Comparison of ENCODE assay signal across 21 mouse cellular contexts in the genomic region with DNA sequence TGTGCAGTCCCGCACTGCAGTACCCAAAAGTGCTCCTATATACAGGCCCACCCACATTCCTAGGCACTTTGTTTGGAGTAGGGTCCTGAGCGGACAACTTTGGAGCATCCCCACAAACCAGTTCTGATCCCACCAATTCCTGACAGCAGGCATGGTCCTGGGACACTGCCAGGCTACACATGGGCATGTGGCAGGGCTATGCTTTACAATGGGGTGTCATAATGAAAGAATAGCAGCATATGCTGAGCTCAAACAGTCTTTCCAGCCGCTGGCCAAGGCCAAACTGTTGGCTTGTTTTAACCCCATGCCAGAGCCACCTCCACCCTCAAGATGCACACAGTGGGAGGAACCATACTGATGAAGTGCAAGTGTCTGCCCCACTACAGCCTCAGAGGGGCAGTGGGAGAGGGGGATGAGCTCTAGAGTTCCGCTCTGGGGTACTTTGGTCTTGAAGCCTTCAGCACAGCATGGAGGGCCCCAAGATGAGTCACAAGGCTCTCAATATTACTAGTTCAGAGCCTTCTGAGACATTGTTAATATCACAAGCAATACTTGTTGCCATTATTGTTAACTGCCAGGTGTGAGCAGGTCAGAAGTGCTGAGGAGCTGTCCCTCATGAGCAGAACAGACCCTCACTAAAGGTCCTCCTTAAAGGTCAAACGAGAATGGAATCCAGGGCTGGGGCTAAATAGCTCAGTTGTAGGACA. TPM values are rescaled to one million over a fixed set of nuclear protein-coding genes. Genes with fewer than 3 reads are reported as not detected.
"Had no signal": no experiment of that assay in that cellular context is flagged by ENCODE, and none has a peak within 500 bp of the region (broad histone marks: within the 10 kb centered on the region; RNA-seq: fewer than 3 reads in every experiment).

No protein-coding gene starts in this region.

- DNase-seq: liver, postnatal 0 days; lung, adult 2 months; lung, postnatal 14 days; lung, postnatal 36 days; right cerebral cortex, postnatal 14 days; thymus, adult 2 months; thymus, postnatal 25 days; thymus, postnatal 4 days had no signal

- H3K9ac ChIP-seq: liver, postnatal 0 days; lung, embryonic 15.5 days; midbrain, embryonic 13.5 days; midbrain, embryonic 15.5 days; neural tube, embryonic 12.5 days; stomach, embryonic 15.5 days had no signal

- H3K9me3 ChIP-seq: lung, embryonic 15.5 days; megakaryocyte, embryonic 14.5 days; midbrain, embryonic 13.5 days; midbrain, embryonic 15.5 days; neural tube, embryonic 12.5 days; stomach, embryonic 15.5 days had no signal

- H3K4me2 ChIP-seq: lung, embryonic 15.5 days; midbrain, embryonic 11.5 days; midbrain, embryonic 13.5 days; midbrain, embryonic 15.5 days; neural tube, embryonic 12.5 days; stomach, embryonic 15.5 days had no signal

- H3K27ac ChIP-seq: lung, embryonic 15.5 days; macrophage; midbrain, embryonic 13.5 days; midbrain, embryonic 15.5 days; neural tube, embryonic 12.5 days; stomach, embryonic 15.5 days; stomach, postnatal 0 days had no signal

- H3K4me3 ChIP-seq: lung, embryonic 15.5 days; megakaryocyte, embryonic 14.5 days; midbrain, embryonic 13.5 days; midbrain, embryonic 15.5 days; neural tube, embryonic 12.5 days; stomach, embryonic 15.5 days had no signal

- H3K27me3 ChIP-seq: lung, embryonic 15.5 days; megakaryocyte, embryonic 14.5 days; midbrain, embryonic 13.5 days; midbrain, embryonic 15.5 days; neural tube, embryonic 12.5 days; stomach, embryonic 15.5 days had no signal

- H3K36me3 ChIP-seq: lung, embryonic 15.5 days; midbrain, embryonic 13.5 days; midbrain, embryonic 15.5 days; neural tube, embryonic 12.5 days had no signal

- ATAC-seq: liver, postnatal 0 days; lung, postnatal 0 days; midbrain, embryonic 13.5 days; midbrain, embryonic 15.5 days had no signal

RNA-seq across cellular contexts. Expression of gene Cabp7, which starts 29.9 kb away (rescaled TPM):
- total RNA-seq: megakaryocyte progenitor cell, adult 5-6 weeks; monocyte, adult 5-6 weeks had no signal
- polyA plus RNA-seq: lung, embryonic 15.5 days; spleen, adult 2 months had no signal
